In genomic region chr1:74235938-74236589, GRCm38 (mm10) we compare ENCODE assay signal across 7 mouse cellular contexts. TPM values are rescaled to one million over a fixed set of nuclear protein-coding genes. Genes with fewer than 3 reads are reported as not detected.
A peak's percentile ranks its signal among the peaks of the same experiment; 100 is the strongest.
DNase-seq lines count a peak whose midpoint lies in the region; ATAC-seq and TF ChIP-seq lines count a peak whose summit lies in the region.

TSS of gene Arpc2 (plus strand) at chr1:74236084.

- H3K4me2 ChIP-seq in intestine, postnatal 0 days (replicated peaks; ENCODE audit: low read depth) = peak within 1 kb of the TSS; percentile 67
- H3K4me2 ChIP-seq in midbrain, embryonic 12.5 days (replicated peaks) = peak within 1 kb of the TSS; percentile 90

- H3K27ac ChIP-seq in embryonic facial prominence, embryonic 10.5 days (replicated peaks) = peak within 1 kb of the TSS; percentile 92
- H3K27ac ChIP-seq in intestine, postnatal 0 days (ENCODE audit: low read depth, low read length) = peak within 1 kb of the TSS; percentile 98
- H3K27ac ChIP-seq in midbrain, embryonic 12.5 days (replicated peaks) = peak within 1 kb of the TSS; percentile 87
- peak within 1 kb of the TSS; percentile 95 for H3K27ac ChIP-seq in small intestine, adult 2 months (ENCODE audit: insufficient read depth, low read depth, low read length)

- TF ChIP-seq CTCF in intestine, postnatal 0 days (IDR thresholded peaks at IDR 0.05; ENCODE audit: low read depth) = no peak
- no peak for TF ChIP-seq CTCF in small intestine, adult 2 months (IDR thresholded peaks at IDR 0.05; ENCODE audit: extremely low read depth, insufficient read length, insufficient replicate concordance, low read depth, low read length)

- 2% methylated on average over 55 of the region's 55 CpGs for WGBS in embryonic facial prominence, embryonic 10.5 days
- 1% methylated on average over 54 of the region's 55 CpGs for WGBS in intestine, postnatal 0 days
- 1% methylated on average over 50 of the region's 55 CpGs for WGBS in midbrain, embryonic 12.5 days
- under 1% methylated on average over 55 of the region's 55 CpGs for WGBS in small intestine, adult 2 months

- peak; percentile 75 for TF ChIP-seq POLR2A in small intestine, adult 2 months (IDR thresholded peaks at IDR 0.05; ENCODE audit: low read depth, low read length)

- intact Hi-C loops in left cerebral cortex, postnatal 4 days (cut with DNase I) = no loop called here

- H3K9ac ChIP-seq in intestine, postnatal 0 days (ENCODE audit: low read depth, low read length) = peak within 1 kb of the TSS; percentile 97
- peak within 1 kb of the TSS; percentile 96 for H3K9ac ChIP-seq in midbrain, embryonic 12.5 days (replicated peaks)

- H3K27me3 ChIP-seq in embryonic facial prominence, embryonic 10.5 days (replicated peaks; ENCODE audit: low read depth, poor library complexity, severe bottlenecking) = no peaks in the 10 kb centered on the region
- no peaks in the 10 kb centered on the region for H3K27me3 ChIP-seq in intestine, postnatal 0 days (replicated peaks; ENCODE audit: control insufficient read depth, insufficient read depth, low read length)
- peaks cover 7% of the 10 kb centered on the region; the same call in 1 of the 2 replicates for H3K27me3 ChIP-seq in midbrain, embryonic 12.5 days
- H3K27me3 ChIP-seq in small intestine, adult 2 months (ENCODE audit: control insufficient read depth, insufficient read depth, low read length) = no peaks in the 10 kb centered on the region

- peak; percentile 93 for ATAC-seq in intestine, postnatal 0 days
- ATAC-seq in midbrain, embryonic 12.5 days (ENCODE audit: low FRiP score, low read depth) = peak; percentile 93

- H3K4me1 ChIP-seq in embryonic facial prominence, embryonic 10.5 days = peaks cover 36% of the 10 kb centered on the region
- peaks cover 18% of the 10 kb centered on the region for H3K4me1 ChIP-seq in intestine, postnatal 0 days (replicated peaks; ENCODE audit: control insufficient read depth, insufficient read depth, low read length)
- H3K4me1 ChIP-seq in midbrain, embryonic 12.5 days = peaks cover 36% of the 10 kb centered on the region
- peaks cover 11% of the 10 kb centered on the region for H3K4me1 ChIP-seq in small intestine, adult 2 months (ENCODE audit: control insufficient read depth, insufficient read depth, insufficient read length, low read length)

- peak within 1 kb of the TSS; percentile 89 for H3K4me3 ChIP-seq in embryonic facial prominence, embryonic 10.5 days
- peak within 1 kb of the TSS; percentile 100 for H3K4me3 ChIP-seq in intestine, postnatal 0 days (ENCODE audit: low read depth, low read length)
- H3K4me3 ChIP-seq in midbrain, embryonic 12.5 days = peak within 1 kb of the TSS; percentile 99
- peak within 1 kb of the TSS; percentile 84 for H3K4me3 ChIP-seq in small intestine, adult 2 months (ENCODE audit: low read depth, low read length)

- peaks cover 5% of the 10 kb centered on the region; the same call in 1 of the 2 replicates for H3K36me3 ChIP-seq in embryonic facial prominence, embryonic 10.5 days (replicated peaks)
- H3K36me3 ChIP-seq in intestine, postnatal 0 days (ENCODE audit: control insufficient read depth, insufficient read depth) = no peaks in the 10 kb centered on the region
- H3K36me3 ChIP-seq in midbrain, embryonic 12.5 days = no peaks in the 10 kb centered on the region
- peaks cover 1% of the 10 kb centered on the region for H3K36me3 ChIP-seq in small intestine, adult 2 months (ENCODE audit: control insufficient read depth, insufficient read depth, low read length)

- no peaks in the 10 kb centered on the region for H3K9me3 ChIP-seq in embryonic facial prominence, embryonic 10.5 days
- H3K9me3 ChIP-seq in intestine, postnatal 0 days (ENCODE audit: control insufficient read depth) = no peaks in the 10 kb centered on the region
- no peaks in the 10 kb centered on the region for H3K9me3 ChIP-seq in midbrain, embryonic 12.5 days

- peak; percentile 98 for DNase-seq in adrenal gland, postnatal 10 days
- DNase-seq in embryonic facial prominence, embryonic 10.5 days (ENCODE audit: low spot score) = peak; percentile 98
- no peak for DNase-seq in gonadal fat pad, adult 2 months (ENCODE audit: low read depth)
- peak; percentile 97 for DNase-seq in left cerebral cortex, postnatal 4 days

RNA-seq across cellular contexts. Expression of gene Arpc2, which starts in this region (rescaled TPM):
- total RNA-seq in adrenal gland, postnatal 10 days (2021) = 100 to 1,000 TPM; 186 TPM
- polyA plus RNA-seq in embryonic facial prominence, embryonic 10.5 days (2016; fragmentation: Nextera tagmentation; extraction: Ambion mirVana) = 359 and 369 TPM in 2 replicates
- polyA plus RNA-seq in gonadal fat pad, adult 2 months (2012; rRNA removed) = 165 and 179 TPM in 2 replicates
- polyA plus RNA-seq in intestine, postnatal 0 days (2015; fragmentation: Nextera tagmentation; extraction: Ambion mirVana) = 528 and 529 TPM in 2 replicates
- 100 to 1,000 TPM; 333 to 372 TPM for total RNA-seq in left cerebral cortex, postnatal 4 days (2021)
- 357 and 363 TPM in 2 replicates for polyA plus RNA-seq in midbrain, embryonic 12.5 days (2016; fragmentation: Nextera tagmentation; extraction: Ambion mirVana)
- polyA plus RNA-seq in small intestine, adult 2 months (2012; rRNA removed) = 110 and 323 TPM in 2 replicates
